Mouse (Mus musculus): ENCODE results near the gene Ppm1b.

Ppm1b gene

GRCm38 (mm10) chr17:84958411-84958911, 1.9 kb downstream of the Ppm1b start:
- no peak for DNase-seq (ENCODE audit: low spot score)

GRCm38 (mm10) chr17:84958986-84959664, 2.6 kb downstream of the Ppm1b start:
- no peak for DNase-seq (ENCODE audit: low spot score)

GRCm38 (mm10) chr17:84959665-84960020, 3.1 kb downstream of the Ppm1b start:
- DNase-seq (ENCODE audit: low spot score): no peak

GRCm38 (mm10) chr17:84960136-84960535, 3.6 kb downstream of the Ppm1b start:
- no peak for DNase-seq (ENCODE audit: low spot score)

- no peak for DNase-seq (ENCODE audit: low spot score)
Observed at GRCm38 (mm10) chr17:84962046-84962445, 5.5 kb downstream of the Ppm1b start.

GRCm38 (mm10) chr17:84963651-84964050, 7.1 kb downstream of the Ppm1b start:
- no peak for DNase-seq (ENCODE audit: low spot score)

GRCm38 (mm10) chr17:84966231-84966630, 9.7 kb downstream of the Ppm1b start:
- no peak for DNase-seq (ENCODE audit: low spot score)

GRCm38 (mm10) chr17:84967045-84967444, 10.5 kb downstream of the Ppm1b start:
- DNase-seq (ENCODE audit: low spot score): no peak

GRCm38 (mm10) chr17:84969916-84970315, 13.4 kb downstream of the Ppm1b start:
- DNase-seq (ENCODE audit: low spot score): no peak

GRCm38 (mm10) chr17:84981721-84982120, 25.2 kb downstream of the Ppm1b start:
- no peak for DNase-seq (ENCODE audit: low spot score)

GRCm38 (mm10) chr17:84982735-84983134, 26.2 kb downstream of the Ppm1b start:
- no peak for DNase-seq (ENCODE audit: low spot score)

GRCm38 (mm10) chr17:84986368-84986767, 29.8 kb downstream of the Ppm1b start:
- DNase-seq (ENCODE audit: low spot score): no peak

- no peak for DNase-seq (ENCODE audit: low spot score)
Observed at GRCm38 (mm10) chr17:84987834-84988410, 31.4 kb downstream of the Ppm1b start.

- no peak for DNase-seq (ENCODE audit: low spot score)
Observed at GRCm38 (mm10) chr17:84988514-84988913, 32.0 kb downstream of the Ppm1b start.

- no peak for DNase-seq (ENCODE audit: low spot score)
Observed at GRCm38 (mm10) chr17:84995844-84996243, 39.3 kb downstream of the Ppm1b start.

GRCm38 (mm10) chr17:84997639-84998038, 41.1 kb downstream of the Ppm1b start:
- DNase-seq (ENCODE audit: low spot score): no peak

- DNase-seq (ENCODE audit: low spot score): no peak
Observed at GRCm38 (mm10) chr17:84999636-85000035, 43.1 kb downstream of the Ppm1b start.

- no peak for DNase-seq (ENCODE audit: low spot score)
Observed at GRCm38 (mm10) chr17:85013485-85013884, 56.9 kb downstream of the Ppm1b start.

GRCm38 (mm10) chr17:85014632-85015031, 58.1 kb downstream of the Ppm1b start:
- no peak for DNase-seq (ENCODE audit: low spot score)

GRCm38 (mm10) chr17:85018344-85018743, 61.8 kb downstream of the Ppm1b start:
- DNase-seq (ENCODE audit: low spot score): no peak

- DNase-seq (ENCODE audit: low spot score): no peak
Observed at GRCm38 (mm10) chr17:85018794-85019193, 62.3 kb downstream of the Ppm1b start.

- no peak for DNase-seq (ENCODE audit: low spot score)
Observed at GRCm38 (mm10) chr17:85020343-85020742, 63.8 kb downstream of the Ppm1b start.

GRCm38 (mm10) chr17:85023247-85024167, 67.0 kb downstream of the Ppm1b start:
- DNase-seq (ENCODE audit: low spot score): peak; percentile 50

Data from ovary, postnatal 14 days (tissue).